Mouse (Mus musculus): ENCODE data around the gene Arhgap23.

The Arhgap23 gene

GRCm38 (mm10) chr11:97506331-97506730 lies 91.0 kb downstream of the Arhgap23 start:
- DNase-seq (ENCODE audit: low read depth) = peak; percentile 11

GRCm38 (mm10) chr11:97508198-97508597 lies 92.9 kb downstream of the Arhgap23 start:
- DNase-seq (ENCODE audit: low read depth) = no peak

- no peak for DNase-seq (ENCODE audit: low read depth)
Measured at GRCm38 (mm10) chr11:97509058-97509457, 93.7 kb downstream of the Arhgap23 start.

GRCm38 (mm10) chr11:97509715-97510485 lies 94.6 kb downstream of the Arhgap23 start:
- DNase-seq (ENCODE audit: low read depth) = no peak

- DNase-seq (ENCODE audit: low read depth) = peak; percentile 64
Measured at GRCm38 (mm10) chr11:97510966-97511660, 95.8 kb downstream of the Arhgap23 start.

- no peak for DNase-seq (ENCODE audit: low read depth)
Measured at GRCm38 (mm10) chr11:97511661-97512369, 96.5 kb downstream of the Arhgap23 start.

GRCm38 (mm10) chr11:97512511-97512910 lies 97.2 kb downstream of the Arhgap23 start:
- DNase-seq (ENCODE audit: low read depth) = no peak

GRCm38 (mm10) chr11:97513066-97513465 lies 97.7 kb downstream of the Arhgap23 start:
- DNase-seq (ENCODE audit: low read depth) = no peak

- no peak for DNase-seq (ENCODE audit: low read depth)
Measured at GRCm38 (mm10) chr11:97520541-97520940, 105.2 kb downstream of the Arhgap23 start.

GRCm38 (mm10) chr11:97521741-97522474 lies 106.6 kb downstream of the Arhgap23 start:
- no peak for DNase-seq (ENCODE audit: low read depth)

GRCm38 (mm10) chr11:97523107-97523506 lies 107.8 kb downstream of the Arhgap23 start:
- DNase-seq (ENCODE audit: low read depth) = no peak

GRCm38 (mm10) chr11:97523827-97524261 lies 108.5 kb downstream of the Arhgap23 start:
- DNase-seq (ENCODE audit: low read depth) = peak; percentile 36

- peak; percentile 32 for DNase-seq (ENCODE audit: low read depth)
Measured at GRCm38 (mm10) chr11:97524306-97524705, 109.0 kb downstream of the Arhgap23 start.

GRCm38 (mm10) chr11:97525313-97525712 lies 110.0 kb downstream of the Arhgap23 start:
- no peak for DNase-seq (ENCODE audit: low read depth)

GRCm38 (mm10) chr11:97528282-97528808 lies 113.0 kb downstream of the Arhgap23 start:
- no peak for DNase-seq (ENCODE audit: low read depth)

- no peak for DNase-seq (ENCODE audit: low read depth)
Measured at GRCm38 (mm10) chr11:97530069-97530468, 114.7 kb downstream of the Arhgap23 start.

- no peak for DNase-seq (ENCODE audit: low read depth)
Measured at GRCm38 (mm10) chr11:97530961-97531360, 115.6 kb downstream of the Arhgap23 start.

- DNase-seq (ENCODE audit: low read depth) = peak; percentile 94
Measured at GRCm38 (mm10) chr11:97531381-97532260, 116.3 kb downstream of the Arhgap23 start.

GRCm38 (mm10) chr11:97532354-97532753 lies 117.0 kb downstream of the Arhgap23 start:
- DNase-seq (ENCODE audit: low read depth) = no peak

- DNase-seq (ENCODE audit: low read depth) = peak; percentile 48
Measured at GRCm38 (mm10) chr11:97532950-97533582, 117.7 kb downstream of the Arhgap23 start.
